Mouse (Mus musculus) embryo, embryonic 11 days (tissue): ENCODE data around the gene Glipr1l3.
"Not testable (repeated sequence)": the region's sequence is repeated elsewhere in the genome, so short reads cannot be mapped to it uniquely, and the experiment has no call there.

Source experiments
- DNase-seq: peaks from one replicate; pipeline ENCODE4 v3.0.0-alpha.2; 2015

The Glipr1l3 gene

GRCm38 (mm10) chr10:112159882-112160560, at the start of gene Glipr1l3:
Gene Glipr1l3, minus strand, starts transcription at chr10:112160327.
- peak; percentile 93 for DNase-seq

- DNase-seq = peak; percentile 48
Measured at GRCm38 (mm10) chr10:112203463-112203862, 43.3 kb upstream of the Glipr1l3 start.

GRCm38 (mm10) chr10:112193919-112194318, 33.8 kb upstream of the Glipr1l3 start:
- DNase-seq = not testable (repeated sequence)

- DNase-seq = peak; percentile 5
Measured at GRCm38 (mm10) chr10:112177027-112177426, 16.9 kb upstream of the Glipr1l3 start.

- DNase-seq = peak; percentile 82
Measured at GRCm38 (mm10) chr10:112163168-112163766, 3.1 kb upstream of the Glipr1l3 start, which contains the start of gene Caps2. Gene Caps2, plus strand, starts transcription at chr10:112163621.

- DNase-seq = peak; percentile 16
Measured at GRCm38 (mm10) chr10:112139834-112140233, 20.3 kb downstream of the Glipr1l3 start.

- DNase-seq = no peak
Measured at GRCm38 (mm10) chr10:112138871-112139430, 21.2 kb downstream of the Glipr1l3 start.

- peak; percentile 87 for DNase-seq
Measured at GRCm38 (mm10) chr10:112138050-112138870, 21.9 kb downstream of the Glipr1l3 start.

- DNase-seq = no peak
Measured at GRCm38 (mm10) chr10:112132194-112132593, 27.9 kb downstream of the Glipr1l3 start.

GRCm38 (mm10) chr10:112127682-112128230, 32.4 kb downstream of the Glipr1l3 start:
- not testable (repeated sequence) for DNase-seq

- not testable (repeated sequence) for DNase-seq
Measured at GRCm38 (mm10) chr10:112125090-112125489, 35.0 kb downstream of the Glipr1l3 start.

GRCm38 (mm10) chr10:112110401-112110800, 49.7 kb downstream of the Glipr1l3 start:
- DNase-seq = no peak

GRCm38 (mm10) chr10:112105785-112106184, 54.3 kb downstream of the Glipr1l3 start:
- peak; percentile 71 for DNase-seq
